Mouse (Mus musculus) megakaryocyte, embryonic 14.5 days (primary cell): Measurements from ENCODE around the gene Hsp90ab1.

Experiments used
- FLI1 ChIP-seq: IDR thresholded peaks from 2 replicates; pipeline ENCODE4 v1.6.1; 2012; ENCODE audit warnings: low read length, inconsistent platforms, mixed read lengths
- GATA1 ChIP-seq: IDR thresholded peaks from 3 replicates; pipeline ENCODE4 v1.6.1; 2012; ENCODE audit warnings: mixed read lengths, low read length, inconsistent platforms, borderline replicate concordance

- TF ChIP-seq GATA1 (no peak), FLI1 (no peak)
Observed at GRCm38 (mm10) chr17:45536264-45536663, 36.8 kb downstream of the Hsp90ab1 start.
